Comparison of ENCODE assay signal across 31 mouse cellular contexts in the genomic region with DNA sequence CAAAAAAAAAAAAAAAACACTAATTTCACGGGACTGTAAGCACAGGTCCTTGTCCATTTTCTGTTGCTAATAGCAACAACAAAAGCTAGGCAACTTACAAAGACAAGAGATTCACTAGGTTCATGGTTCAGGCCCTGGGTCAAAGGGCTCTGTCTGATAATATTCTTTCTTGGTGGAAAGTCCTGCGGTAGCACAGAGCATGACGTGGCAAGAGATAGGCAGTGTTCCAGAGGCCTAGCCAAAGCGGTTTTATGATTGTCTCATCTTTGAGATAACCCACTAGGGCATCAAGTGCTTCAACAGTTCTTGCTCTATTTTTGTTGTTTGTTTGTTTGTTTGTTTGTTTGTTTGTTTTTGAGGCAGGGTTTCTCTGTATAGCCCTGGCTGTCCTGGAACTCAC. TPM values are rescaled to one million over a fixed set of nuclear protein-coding genes. Genes with fewer than 3 reads are reported as not detected.
DNase-seq lines count a peak whose midpoint lies in the region; ATAC-seq and TF ChIP-seq lines count a peak whose summit lies in the region.
"Had no signal": no experiment of that assay in that cellular context is flagged by ENCODE, and none has a peak within 500 bp of the region (broad histone marks: within the 10 kb centered on the region; RNA-seq: fewer than 3 reads in every experiment).

No protein-coding gene starts in this region.

- no peak overlapping the region for H3K4me2 ChIP-seq in liver, embryonic 14.5 days (ENCODE audit: low read depth)
- H3K4me2 ChIP-seq: embryonic facial prominence, embryonic 15.5 days; forebrain, embryonic 13.5 days; heart, embryonic 11.5 days; hindbrain, embryonic 13.5 days; midbrain, embryonic 15.5 days; neural tube, embryonic 15.5 days; stomach, embryonic 15.5 days had no signal

- H3K27ac ChIP-seq in liver, embryonic 14.5 days = no peak overlapping the region
- H3K27ac ChIP-seq: embryonic facial prominence, embryonic 10.5 days; embryonic facial prominence, embryonic 15.5 days; forebrain, embryonic 13.5 days; hindbrain, embryonic 13.5 days; macrophage; midbrain, embryonic 10.5 days; midbrain, embryonic 15.5 days; neural tube, embryonic 15.5 days had no signal

- 35% methylated on average over 4 of the region's 4 CpGs for WGBS in liver, embryonic 14.5 days (ENCODE audit: insufficient replicate concordance)

- peak; percentile 63 for ATAC-seq in liver, embryonic 14.5 days (ENCODE audit: insufficient read depth)
- peak; percentile 93 for ATAC-seq in megakaryocyte-erythroid progenitor cell, adult 5-6 weeks (replicated peaks; ENCODE audit: low FRiP score, low TSS enrichment, poor library complexity, severe bottlenecking)
- ATAC-seq: forebrain, embryonic 13.5 days; lung, postnatal 0 days; midbrain, embryonic 15.5 days; Patski had no signal

- H3K4me3 ChIP-seq in liver, embryonic 14.5 days (ENCODE audit: insufficient read depth in 1 of 2, low read depth in 2 of 2, low read length in 2 of 2) = no peak overlapping the region
- H3K4me3 ChIP-seq: embryonic facial prominence, embryonic 10.5 days; embryonic facial prominence, embryonic 15.5 days; forebrain, embryonic 13.5 days; hindbrain, embryonic 13.5 days; midbrain, embryonic 10.5 days; midbrain, embryonic 15.5 days; neural tube, embryonic 15.5 days; stomach, embryonic 15.5 days had no signal

- no peak for TF ChIP-seq EP300 in liver, embryonic 14.5 days (IDR thresholded peaks at IDR 0.05; ENCODE audit: low read depth)

- H3K36me3 ChIP-seq in liver, embryonic 14.5 days (replicated peaks; ENCODE audit: control insufficient read depth, insufficient read depth, low read depth) = no peaks in the 10 kb centered on the region
- H3K36me3 ChIP-seq: embryonic facial prominence, embryonic 10.5 days; embryonic facial prominence, embryonic 15.5 days; hindbrain, embryonic 13.5 days; midbrain, embryonic 10.5 days; midbrain, embryonic 15.5 days; neural tube, embryonic 15.5 days; stomach, embryonic 15.5 days had no signal

- DNase-seq in adrenal gland, adult 2 months = peak; percentile 38
- no peak for DNase-seq in adrenal gland, adult 18-20 months (ENCODE audit: low spot score in 2 of 2)
- peak; percentile 47 for DNase-seq in liver
- DNase-seq in liver, embryonic 14.5 days (ENCODE audit: low read depth in 3 of 3, low spot score in 3 of 3) = no peak
- no peak for DNase-seq in gastrocnemius, postnatal 25 days
- no peak for DNase-seq in spleen, postnatal 14 days (ENCODE audit: low spot score in 2 of 2)
- no peak for DNase-seq in layer of hippocampus, adult 18-20 months (ENCODE audit: low spot score in 2 of 2)
- DNase-seq: adrenal gland, postnatal 25 days; cerebellum, adult 18-20 months; cerebellum, postnatal 14 days; gastrocnemius, postnatal 10 days; layer of hippocampus, postnatal 36 days; lung, adult 18-20 months had no signal

- H3K9me3 ChIP-seq in liver, embryonic 14.5 days (ENCODE audit: control insufficient read depth, low read length) = no peaks in the 10 kb centered on the region
- H3K9me3 ChIP-seq: embryonic facial prominence, embryonic 10.5 days; embryonic facial prominence, embryonic 15.5 days; forebrain, embryonic 13.5 days; hindbrain, embryonic 13.5 days; midbrain, embryonic 10.5 days; midbrain, embryonic 15.5 days; neural tube, embryonic 15.5 days; stomach, embryonic 15.5 days had no signal

- no peaks in the 10 kb centered on the region; the same call in 1 of the 2 replicates for H3K27me3 ChIP-seq in liver, embryonic 14.5 days (ENCODE audit: control insufficient read depth, insufficient read depth, low read length)
- H3K27me3 ChIP-seq: CH12.LX; embryonic facial prominence, embryonic 15.5 days; forebrain, embryonic 13.5 days; hindbrain, embryonic 13.5 days; midbrain, embryonic 15.5 days; neural tube, embryonic 15.5 days; Patski; stomach, embryonic 15.5 days had no signal

- TF ChIP-seq CTCF in liver, embryonic 14.5 days (IDR thresholded peaks at IDR 0.05; ENCODE audit: low read depth) = no peak

- no peak overlapping the region for H3K9ac ChIP-seq in liver, embryonic 14.5 days (replicated peaks)
- H3K9ac ChIP-seq: embryonic facial prominence, embryonic 15.5 days; forebrain, embryonic 13.5 days; hindbrain, embryonic 13.5 days; midbrain, embryonic 15.5 days; neural tube, embryonic 15.5 days; stomach, embryonic 15.5 days had no signal

- peaks cover 25 to 33% of the 10 kb centered on the region in 2 experiments for H3K4me1 ChIP-seq in liver, embryonic 14.5 days (replicated peaks; ENCODE audit: control insufficient read depth in 2 of 2, insufficient read depth in 2 of 2, low read length in 1 of 2)
- H3K4me1 ChIP-seq: forebrain, embryonic 13.5 days; hindbrain, embryonic 13.5 days; midbrain, embryonic 15.5 days had no signal

RNA-seq across cellular contexts. Expression of gene Srsf5, which starts 18.8 kb away (rescaled TPM):
- 100 to 1,000 TPM; 249 to 348 TPM for total RNA-seq in adrenal gland, adult 2 months (2021)
- 126 and 136 TPM in 2 replicates for polyA plus RNA-seq in adrenal gland, adult 2 months (2012; rRNA removed)
- total RNA-seq in adrenal gland, adult 18-20 months (2021) = 100 to 1,000 TPM; 245 to 319 TPM
- 176 and 281 TPM in 2 replicates for polyA plus RNA-seq in liver, embryonic 14.5 days (2012; rRNA removed)
- polyA plus RNA-seq in liver, embryonic 14.5 days (2014; fragmentation: Nextera tagmentation; extraction: Ambion mirVana) = 162 and 189 TPM in 2 replicates
- 313 and 330 TPM in 2 replicates for total RNA-seq in megakaryocyte-erythroid progenitor cell, adult 5-6 weeks (2014; fragmentation: Nextera tagmentation)
- 760 and 1,064 TPM in 2 replicates for total RNA-seq in megakaryocyte-erythroid progenitor cell, adult 5-6 weeks (2017)
- total RNA-seq in gastrocnemius, postnatal 25 days (2021) = 10 to 100 TPM; 72.3 to 75.0 TPM
- 100 to 1,000 TPM; 278 to 306 TPM for total RNA-seq in layer of hippocampus, adult 18-20 months (2021)

RNA-seq across cellular contexts. Expression of gene Slc10a1, which starts 42.0 kb away (rescaled TPM):
- total RNA-seq in adrenal gland, adult 2 months (2021) = 1 to 10 TPM in 1 of 2 experiments, not detected in 1; 2.3 TPM
- polyA plus RNA-seq in adrenal gland, adult 2 months (2012; rRNA removed) = 0.67 TPM in 1 of 2 replicates, not detected in the other
- not detected for total RNA-seq in adrenal gland, adult 18-20 months (2021)
- polyA plus RNA-seq in liver, embryonic 14.5 days (2012; rRNA removed) = 1.7 and 2.0 TPM in 2 replicates
- polyA plus RNA-seq in liver, embryonic 14.5 days (2014; fragmentation: Nextera tagmentation; extraction: Ambion mirVana) = 3.8 and 4.0 TPM in 2 replicates
- total RNA-seq in megakaryocyte-erythroid progenitor cell, adult 5-6 weeks (2014; fragmentation: Nextera tagmentation) = not detected in 2 replicates
- total RNA-seq in megakaryocyte-erythroid progenitor cell, adult 5-6 weeks (2017) = 1.8 TPM in 1 of 2 replicates, not detected in the other
- total RNA-seq in gastrocnemius, postnatal 25 days (2021) = not detected
- not detected for total RNA-seq in layer of hippocampus, adult 18-20 months (2021)
- total RNA-seq: adrenal gland, postnatal 25 days; heart, adult 18-20 months; heart, postnatal 4 days; layer of hippocampus, postnatal 36 days; left cerebral cortex, postnatal 10 days had no signal
- polyA plus RNA-seq: C2C12, macrophage had no signal

Comparison
In these comparisons a context has a peak if more than half of its experiments do, and no peak if none do; other contexts are left out.
1. DNase-seq: peak in adrenal gland, adult 2 months (single experiment) and liver (single experiment); none in adrenal gland, adult 18-20 months (0 of 2), liver, embryonic 14.5 days (0 of 3), gastrocnemius, postnatal 25 days (single experiment), spleen, postnatal 14 days (0 of 2) and layer of hippocampus, adult 18-20 months (0 of 2).